Mouse (Mus musculus) cerebellum, postnatal 25 days (tissue): ENCODE measurements around the gene Gm17545.

Experiments
- DNase-seq, 2 experiments: peaks; one replicate each; pipeline ENCODE4 v3.0.0; 2021; ENCODE audit warnings: mixed read lengths in 2 of 2

Gene Gm17545

DNA sequence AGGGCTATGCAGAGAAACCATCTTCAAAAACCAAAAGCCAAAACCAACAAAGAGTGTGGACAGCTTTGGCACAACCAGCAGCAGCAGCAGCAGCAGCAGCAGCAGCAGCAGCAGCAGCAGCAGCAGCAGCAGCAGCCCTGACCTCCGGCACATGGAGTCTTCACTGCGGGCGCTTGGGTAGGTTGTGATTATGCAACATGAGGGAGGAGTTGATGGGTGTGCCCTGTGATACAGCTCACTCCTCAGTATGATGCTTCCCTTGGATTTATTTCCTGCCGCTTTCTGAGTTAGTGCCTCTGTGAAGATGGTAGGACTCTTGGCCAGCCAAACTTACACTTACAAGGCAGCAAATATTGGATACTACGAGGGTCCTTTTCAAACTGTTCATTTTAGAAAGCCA, 6.9 kb upstream of the Gm17545 start:
- no peak for DNase-seq

- DNase-seq, result peak; percentile 28 to 54
Observed at GRCm38 (mm10) chr9:22448420-22448819, 5.7 kb upstream of the Gm17545 start.

DNA sequence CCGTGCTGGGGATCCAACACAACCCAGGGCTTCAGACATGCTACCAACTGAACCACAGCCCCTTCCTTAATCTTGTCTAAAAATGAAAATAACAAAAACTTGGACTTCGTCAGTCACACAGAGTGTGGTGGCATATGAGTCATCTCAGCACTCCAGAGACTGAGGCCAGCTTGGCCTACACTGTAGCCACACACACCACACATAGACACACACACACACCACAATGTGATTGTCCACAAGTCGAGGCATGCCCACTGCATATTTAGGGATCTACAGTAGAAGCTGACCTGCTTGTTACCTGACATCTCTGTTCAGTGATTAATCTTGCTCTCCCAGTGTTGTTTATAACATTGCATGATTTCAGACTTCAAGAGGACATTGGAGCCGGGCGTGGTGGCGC, 4.9 kb upstream of the Gm17545 start:
- no peak for DNase-seq

DNA sequence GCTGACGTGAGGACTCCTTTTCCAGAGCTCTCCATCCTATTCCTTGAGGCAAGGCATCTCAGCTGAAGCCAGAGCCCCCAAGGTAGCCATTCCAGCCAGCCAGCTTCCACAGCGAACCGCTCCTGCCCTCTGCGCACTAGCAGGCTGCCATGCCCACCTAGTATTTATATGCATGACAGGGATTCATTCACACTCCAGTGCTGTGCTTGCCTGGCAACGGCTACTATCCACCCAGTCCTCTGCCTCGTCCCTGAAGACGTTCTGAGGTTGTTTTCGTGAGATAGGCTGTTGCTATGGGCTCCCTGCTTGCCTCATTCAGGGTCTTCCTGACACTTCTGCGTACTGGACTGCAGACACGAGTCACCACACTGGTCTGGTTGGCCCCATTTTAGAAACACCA, 1.4 kb upstream of the Gm17545 start:
- no peak for DNase-seq

- no peak for DNase-seq
Observed at GRCm38 (mm10) chr9:22453501-22453924, 577 bp upstream of the Gm17545 start.

DNA sequence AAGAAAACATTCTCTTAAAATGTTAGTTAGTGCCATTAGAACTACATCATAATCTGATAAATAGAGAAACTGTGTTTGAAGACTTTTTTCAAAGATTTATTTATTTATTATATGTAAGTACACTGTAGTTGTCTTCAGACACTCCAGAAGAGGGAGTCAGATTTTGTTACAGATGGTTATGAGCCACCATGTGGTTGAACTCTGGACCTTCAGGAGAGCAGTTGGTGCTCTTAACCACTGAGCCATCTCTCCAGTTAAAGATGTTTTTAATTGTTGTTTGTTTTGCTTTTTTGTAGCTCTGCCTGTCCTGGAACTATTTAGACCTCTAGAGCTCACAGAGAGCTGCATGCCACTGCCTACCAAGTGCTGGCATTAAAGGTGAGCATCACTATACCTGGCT, 951 bp downstream of the Gm17545 start:
- DNase-seq, result no peak

DNA sequence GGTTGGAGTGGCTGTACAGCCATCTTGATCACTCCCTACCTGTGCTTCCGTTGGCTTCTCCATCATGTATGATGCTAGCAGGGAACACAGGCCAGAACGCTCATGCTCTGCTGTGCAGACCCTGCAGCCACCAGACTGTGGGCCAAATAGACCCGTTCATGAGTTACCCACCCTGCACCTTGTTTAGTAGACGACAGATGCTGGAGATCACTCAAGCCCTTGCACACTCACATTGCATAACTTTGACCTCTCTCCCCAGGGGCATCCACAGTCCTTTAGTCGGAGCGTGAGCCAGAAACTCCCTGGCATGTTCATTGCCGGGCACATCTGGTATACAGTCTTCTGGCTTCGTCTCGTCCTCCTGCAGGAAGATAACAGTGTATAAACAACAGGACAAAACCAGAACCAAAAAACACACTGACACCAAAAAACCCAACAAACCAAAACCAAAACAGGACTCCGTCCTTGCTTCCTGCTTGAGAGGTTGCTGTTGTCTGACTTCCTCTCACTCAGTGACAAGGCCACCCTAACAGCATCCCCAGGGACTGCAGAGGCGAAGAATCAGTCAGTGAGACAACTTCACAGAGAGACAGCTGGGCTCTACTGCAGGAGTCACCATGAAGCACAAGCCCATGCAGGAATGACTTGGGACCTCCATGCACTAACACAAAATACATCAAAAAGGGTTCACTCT, 3.2 kb downstream of the Gm17545 start:
- DNase-seq, result no peak

GRCm38 (mm10) chr9:22461946-22462345, 7.9 kb downstream of the Gm17545 start:
- peak; percentile 94 to 95 for DNase-seq

DNA sequence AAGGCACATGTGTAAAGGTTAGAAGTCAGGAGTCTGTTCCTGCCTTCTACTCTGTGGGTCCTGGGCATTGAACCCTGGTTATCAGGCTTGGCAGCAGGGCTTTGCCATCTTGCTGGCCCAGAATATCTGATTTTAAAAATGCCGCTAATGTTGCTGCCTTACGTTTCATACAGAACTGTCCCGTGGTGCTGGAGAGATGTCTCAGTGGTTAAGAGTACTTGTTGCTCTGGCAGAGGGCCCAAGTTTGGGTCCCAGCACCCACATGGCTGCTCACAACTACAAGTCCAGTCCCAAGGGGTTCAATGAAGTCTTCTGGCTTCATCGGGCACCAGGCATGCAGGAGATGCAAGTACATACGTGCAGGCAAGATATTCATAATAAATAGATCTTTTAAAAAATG, 12.1 kb downstream of the Gm17545 start:
- DNase-seq, result no peak

- peak; percentile 71 for DNase-seq
Observed at GRCm38 (mm10) chr9:22467371-22468169, 13.5 kb downstream of the Gm17545 start.

DNA sequence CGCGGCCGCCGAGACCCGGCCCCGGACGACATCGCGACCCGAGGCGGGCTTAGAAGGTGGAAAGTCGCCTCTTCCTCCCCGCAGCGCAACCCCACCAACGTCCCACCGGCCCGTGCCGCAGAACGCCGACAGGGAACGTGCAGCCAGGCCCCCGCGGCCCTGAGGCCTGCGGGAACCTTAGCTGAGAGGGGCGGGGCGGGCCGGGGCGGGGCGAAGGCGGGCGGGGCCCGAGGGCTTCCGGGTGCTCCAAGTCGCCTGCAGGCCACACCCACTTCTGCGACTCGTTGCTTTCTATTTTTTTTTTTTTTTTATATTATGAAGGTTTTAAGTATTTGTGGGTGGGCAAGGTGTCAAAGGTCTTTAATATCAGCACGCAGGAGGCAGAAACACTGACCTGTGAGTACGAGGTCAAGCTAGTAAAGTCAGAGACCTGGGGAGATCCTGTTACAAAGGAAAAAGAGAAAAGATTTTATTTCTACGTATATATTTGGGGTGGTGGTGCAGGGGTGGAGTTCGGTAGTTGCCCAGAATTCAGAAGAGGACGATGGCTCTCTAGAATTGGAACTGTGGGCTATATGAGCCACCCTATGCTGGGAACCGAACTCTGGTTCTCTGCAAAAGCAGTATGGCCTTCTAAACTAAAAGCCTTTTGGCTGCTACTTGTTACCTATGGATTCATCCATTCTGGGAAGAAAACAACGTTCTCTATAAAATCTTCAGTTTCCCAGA, 14.2 kb downstream of the Gm17545 start:
- DNase-seq, result peak in 1 of 2 experiments; percentile 84

DNA sequence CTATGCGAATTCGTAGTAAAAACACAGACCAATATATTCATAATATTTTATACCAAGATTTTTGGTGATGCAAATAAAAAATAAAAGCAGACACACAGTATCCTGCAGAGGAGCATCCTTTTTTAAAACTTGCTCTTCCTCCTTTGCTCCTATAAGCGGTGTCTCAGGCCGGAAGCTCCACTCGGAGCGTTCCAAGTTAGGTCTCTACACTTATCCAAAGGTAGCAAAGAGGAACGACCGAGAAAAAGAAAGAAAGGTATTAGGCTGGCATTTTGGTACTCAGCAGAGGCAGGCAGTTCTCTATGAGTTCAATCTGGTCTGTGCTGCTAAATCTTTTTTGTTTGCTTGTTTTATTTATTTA, 14.8 kb downstream of the Gm17545 start:
- no peak for DNase-seq

GRCm38 (mm10) chr9:22469643-22470042, 15.6 kb downstream of the Gm17545 start, which contains the start of gene Rp9:
TSS of gene Rp9 (minus strand) at chr9:22469743.
- DNase-seq, result no peak

GRCm38 (mm10) chr9:22475424-22475868, 21.4 kb downstream of the Gm17545 start, which contains the start of gene Bbs9:
TSS of gene Bbs9 (plus strand) at chr9:22475715.
- DNase-seq, result peak; percentile 95 to 96

DNA sequence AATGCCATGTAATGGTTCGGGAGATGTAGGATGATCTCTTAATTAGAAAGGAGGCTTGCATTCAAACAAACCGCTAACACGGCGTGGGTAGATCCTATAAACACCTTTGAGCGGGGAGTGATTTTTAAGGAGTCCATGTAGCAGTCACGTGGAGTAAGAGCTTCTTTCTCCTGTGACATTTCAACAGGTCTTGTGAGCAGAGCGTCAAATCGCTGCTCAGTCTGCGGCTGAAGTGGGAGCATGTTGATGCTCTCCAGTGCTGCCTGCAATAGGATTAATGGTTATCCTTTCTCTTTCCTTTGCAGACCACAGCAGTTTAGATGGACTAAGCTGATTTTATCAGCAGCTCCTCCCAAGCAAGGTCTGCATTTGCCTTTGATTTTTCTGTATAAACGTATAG, 22.2 kb downstream of the Gm17545 start:
- peak; percentile 29 to 35 for DNase-seq

GRCm38 (mm10) chr9:22478946-22479345, 24.9 kb downstream of the Gm17545 start:
- no peak for DNase-seq

- no peak for DNase-seq
Observed at GRCm38 (mm10) chr9:22483866-22484561, 29.9 kb downstream of the Gm17545 start.

- no peak for DNase-seq
Observed at GRCm38 (mm10) chr9:22484562-22485308, 30.6 kb downstream of the Gm17545 start.

DNA sequence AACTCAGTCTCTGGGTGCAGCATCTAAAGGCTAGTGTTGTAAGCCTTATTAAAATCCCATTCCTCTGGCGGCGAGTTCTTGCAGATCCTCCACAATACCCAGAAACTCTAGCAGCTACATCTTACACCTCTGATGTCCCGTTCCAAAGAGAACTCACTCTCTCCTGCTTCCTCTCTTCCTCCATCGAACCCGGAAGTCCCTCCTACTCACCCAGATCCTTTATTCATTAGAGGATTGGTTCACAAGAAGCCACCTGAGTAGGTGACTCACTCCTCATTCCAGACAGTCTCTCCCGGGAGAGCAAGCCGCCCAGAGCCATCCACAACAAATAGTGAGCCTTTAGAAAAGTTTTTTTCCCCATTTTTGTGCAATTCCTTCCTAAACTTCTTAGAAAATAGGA, 32.1 kb downstream of the Gm17545 start:
- no peak for DNase-seq

DNA sequence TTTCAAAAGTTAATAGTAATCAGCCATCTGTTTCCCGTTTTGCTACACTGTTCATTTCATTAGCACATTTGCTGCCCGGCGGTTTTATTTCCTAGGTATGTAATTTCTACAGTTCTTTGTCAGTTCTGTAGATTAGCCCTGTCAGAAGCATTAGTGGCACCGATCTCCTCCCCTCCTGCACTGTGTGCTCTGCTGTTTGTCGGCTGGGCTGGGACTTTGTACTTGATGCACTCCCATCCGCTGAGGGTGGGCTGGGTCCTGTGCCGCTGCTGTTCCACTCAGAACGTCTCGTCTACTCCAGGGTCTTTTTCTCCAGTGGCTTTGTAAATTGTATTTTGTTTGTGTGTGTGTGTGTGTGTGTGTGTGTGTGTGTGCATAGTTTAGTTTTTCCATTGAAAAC, 34.9 kb downstream of the Gm17545 start:
- DNase-seq, result no peak

GRCm38 (mm10) chr9:22494203-22494807, 40.2 kb downstream of the Gm17545 start:
- no peak for DNase-seq

- DNase-seq, result no peak
Observed at GRCm38 (mm10) chr9:22495133-22495532, 41.0 kb downstream of the Gm17545 start.
